24 mouse cellular contexts compared by ENCODE assay signal in the genomic region with DNA sequence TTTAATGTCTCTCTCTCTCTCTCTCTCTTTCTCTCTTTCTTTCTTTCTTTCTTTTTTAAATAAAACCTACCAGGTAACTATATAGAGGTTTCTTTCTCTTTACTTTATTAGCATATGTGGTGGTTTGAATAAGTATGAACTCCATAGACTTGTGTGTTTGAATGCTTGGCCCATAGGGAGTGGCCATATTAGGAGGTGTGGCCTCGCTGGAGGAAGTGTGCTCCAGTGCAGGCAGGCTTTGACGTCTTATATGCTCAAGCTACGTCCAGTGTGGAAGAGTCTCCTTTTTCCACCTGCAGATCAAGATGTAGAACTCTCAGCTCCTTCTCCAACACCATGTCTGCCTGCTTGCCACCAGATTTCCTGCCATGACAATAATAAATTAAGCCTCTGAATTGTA.
"Had no signal": no experiment of that assay in that cellular context is flagged by ENCODE, and none has a peak within 500 bp of the region (broad histone marks: within the 10 kb centered on the region; RNA-seq: fewer than 3 reads in every experiment).

No protein-coding gene starts in this region.

- H3K9ac ChIP-seq: heart, embryonic 12.5 days; hindbrain, embryonic 13.5 days; hindbrain, embryonic 15.5 days; kidney, embryonic 15.5 days; limb, embryonic 13.5 days had no signal

- H3K9me3 ChIP-seq: heart, embryonic 10.5 days; heart, embryonic 12.5 days; hindbrain, embryonic 13.5 days; hindbrain, embryonic 15.5 days; kidney, embryonic 15.5 days; limb, embryonic 13.5 days had no signal

- H3K4me2 ChIP-seq: heart, embryonic 12.5 days; hindbrain, embryonic 13.5 days; hindbrain, embryonic 15.5 days; kidney, embryonic 15.5 days; limb, embryonic 13.5 days had no signal

- H3K4me3 ChIP-seq: gastrocnemius, adult 2 months; heart, embryonic 10.5 days; heart, embryonic 12.5 days; hindbrain, embryonic 13.5 days; hindbrain, embryonic 15.5 days; kidney, embryonic 15.5 days; limb, embryonic 13.5 days had no signal

- H3K36me3 ChIP-seq: heart, embryonic 10.5 days; heart, embryonic 12.5 days; hindbrain, embryonic 13.5 days; hindbrain, embryonic 15.5 days; kidney, embryonic 15.5 days; limb, embryonic 13.5 days had no signal

- H3K27ac ChIP-seq: heart, embryonic 10.5 days; hindbrain, embryonic 13.5 days; hindbrain, embryonic 15.5 days; hindbrain, postnatal 0 days; kidney, embryonic 15.5 days; kidney, postnatal 0 days; limb, embryonic 13.5 days had no signal

- H3K27me3 ChIP-seq: heart, embryonic 12.5 days; hindbrain, embryonic 13.5 days; hindbrain, embryonic 15.5 days; kidney, embryonic 15.5 days; limb, embryonic 13.5 days had no signal

- H3K4me1 ChIP-seq: hindbrain, embryonic 13.5 days; hindbrain, embryonic 15.5 days; kidney, embryonic 15.5 days; limb, embryonic 13.5 days had no signal

- DNase-seq: gastrocnemius, adult 2 months; gastrocnemius, postnatal 10 days; gastrocnemius, postnatal 25 days; heart, adult 18-20 months; heart, postnatal 10 days; heart, postnatal 4 days; kidney, adult 11 months; kidney, adult 2 months; kidney, adult 9 months; kidney, postnatal 14 days; kidney, postnatal 36 days; layer of hippocampus, adult 9-11 months; layer of hippocampus, postnatal 36 days; left cerebral cortex, postnatal 4 days had no signal

- ATAC-seq: forebrain, embryonic 16.5 days; hindbrain, postnatal 0 days; intestine, embryonic 16.5 days had no signal
